Mouse (Mus musculus) erythroblast, adult 5-6 weeks (primary cell): Measurements from ENCODE around the gene Rpl11. TPM values are rescaled to one million over a fixed set of nuclear protein-coding genes. Genes with fewer than 3 reads are reported as not detected.
"Not testable (repeated sequence)": the region's sequence is repeated elsewhere in the genome, so short reads cannot be mapped to it uniquely, and the experiment has no call there.

Experiments used
- ATAC-seq: replicated peaks from 2 replicates; pipeline ENCODE4 v1.8.0; 2016; ENCODE audit warnings: moderate number of reproducible peaks, mild to moderate bottlenecking, moderate TSS enrichment, inconsistent platforms; ENCODE audit not compliant: poor library complexity, low FRiP score, severe bottlenecking
- total RNA-seq, 2 experiments: library from RNA; stranded (forward) in 1 of 2; stranded (reverse) in 1 of 2; fragments of 150-400 nt in 1 of 2; fragments of 200-764, 138-1000 nt in 1 of 2; gene quantifications; 2 replicates each; pipeline versions ENCODE4 v1.2.3 to v1.2.4; 2015 to 2017; ENCODE audit warnings: low replicate concordance in 2 of 2

Rpl11 gene
- total RNA-seq, 2 experiments from 2014 or later = 128 to 345 TPM

GRCm38 (mm10) chr4:136076776-136077538 is 23.7 kb upstream of the Rpl11 start:
- no peak for ATAC-seq

GRCm38 (mm10) chr4:136071178-136071714 is 18.0 kb upstream of the Rpl11 start:
- peak; percentile 78 for ATAC-seq

- no peak for ATAC-seq
These were observed 17.4 kb upstream of the Rpl11 start for GRCm38 (mm10) chr4:136070592-136070991.

GRCm38 (mm10) chr4:136069954-136070353 is 16.7 kb upstream of the Rpl11 start:
- peak; percentile 68 for ATAC-seq

- peak; percentile 50 for ATAC-seq
These were observed 16.1 kb upstream of the Rpl11 start for GRCm38 (mm10) chr4:136069313-136069712.

GRCm38 (mm10) chr4:136063143-136063542 is 9.9 kb upstream of the Rpl11 start:
- ATAC-seq = no peak

- not testable (repeated sequence) for ATAC-seq
These were observed 6.7 kb upstream of the Rpl11 start for GRCm38 (mm10) chr4:136059800-136060488.

- ATAC-seq = no peak
These were observed 4.7 kb upstream of the Rpl11 start for GRCm38 (mm10) chr4:136057916-136058315.

- no peak for ATAC-seq
These were observed 2.8 kb upstream of the Rpl11 start for GRCm38 (mm10) chr4:136056030-136056429.

GRCm38 (mm10) chr4:136053843-136054242 is 615 bp upstream of the Rpl11 start:
- ATAC-seq = 0 out of 2 replicates have a peak, but pooled peaks have one; percentile 28

GRCm38 (mm10) chr4:136052534-136053246 is 538 bp downstream of the Rpl11 start:
- ATAC-seq = peak; percentile 31

- ATAC-seq = 0 out of 2 replicates have a peak, but pooled peaks have one; percentile 9
These were observed 1.2 kb downstream of the Rpl11 start for GRCm38 (mm10) chr4:136052060-136052459.

- no peak for ATAC-seq
These were observed 3.0 kb downstream of the Rpl11 start for GRCm38 (mm10) chr4:136050226-136050625.

- ATAC-seq = no peak
These were observed 4.8 kb downstream of the Rpl11 start for GRCm38 (mm10) chr4:136048291-136049032.

GRCm38 (mm10) chr4:136047626-136048025 is 5.6 kb downstream of the Rpl11 start:
- ATAC-seq = no peak

GRCm38 (mm10) chr4:136046888-136047287 is 6.3 kb downstream of the Rpl11 start:
- ATAC-seq = no peak

- no peak for ATAC-seq
These were observed 8.1 kb downstream of the Rpl11 start for GRCm38 (mm10) chr4:136045091-136045490.

GRCm38 (mm10) chr4:136043784-136044400 is 9.3 kb downstream of the Rpl11 start:
- ATAC-seq = no peak

- ATAC-seq = no peak
These were observed 18.1 kb downstream of the Rpl11 start for GRCm38 (mm10) chr4:136035078-136035477.
